Mouse (Mus musculus) MEL (cell line): ENCODE results near the gene Socs7. TPM values are rescaled to one million over a fixed set of nuclear protein-coding genes. Genes with fewer than 3 reads are reported as not detected.

Experiments used
- DNase-seq: peaks from one replicate; pipeline ENCODE4 v3.0.0; 2011; ENCODE audit warnings: low read depth, low spot score
- H3K27ac ChIP-seq: 2 replicates; pipeline ENCODE4 v1.5.1; 2012; ENCODE audit warnings: low read depth, mild to moderate bottlenecking, control low read depth, low read length, moderate library complexity; ENCODE audit not compliant: control insufficient read depth
- H3K27me3 ChIP-seq, 2 experiments: fragments of 150-350 bp in 1 of 2; sonication (generic) in 1 of 2; 2 replicates each; pipeline ENCODE4 v1.6.1; 2012; ENCODE audit warnings: low read length in 2 of 2, mild to moderate bottlenecking in 2 of 2, improper control_type of control experiment in 1 of 2, moderate library complexity in 1 of 2; ENCODE audit not compliant: insufficient read depth in 2 of 2, control insufficient read depth in 1 of 2
- H3K36me3 ChIP-seq, 2 experiments: 2 replicates each; pipeline ENCODE4 v1.6.1; 2012 to 2014; ENCODE audit warnings: low read length in 2 of 2, improper control_type of control experiment in 1 of 2, inconsistent platforms in 1 of 2, mild to moderate bottlenecking in 1 of 2; ENCODE audit not compliant: insufficient read depth in 2 of 2, control insufficient read depth in 1 of 2
- H3K4me1 ChIP-seq, 2 experiments: fragments of 150-350 bp in 1 of 2; sonication (generic) in 1 of 2; 2 replicates each; pipeline ENCODE4 v1.6.1; 2012; ENCODE audit warnings: low read length in 2 of 2, improper control_type of control experiment in 1 of 2, mild to moderate bottlenecking in 1 of 2; ENCODE audit not compliant: insufficient read depth in 2 of 2, control insufficient read depth in 1 of 2
- H3K4me3 ChIP-seq, 2 experiments: fragments of 150-350 bp in 1 of 2; sonication (generic) in 1 of 2; 2 replicates each; pipeline ENCODE4 v1.5.1; 2012; ENCODE audit warnings: low read depth in 2 of 2, low read length in 2 of 2, mild to moderate bottlenecking in 2 of 2, moderate library complexity in 2 of 2, control low read depth in 1 of 2, improper control_type of control experiment in 1 of 2; ENCODE audit not compliant: control insufficient read depth in 1 of 2, insufficient read depth in 1 of 2
- H3K79me2 ChIP-seq: 2 replicates; pipeline ENCODE4 v1.6.1; 2012; ENCODE audit warnings: mild to moderate bottlenecking, low read length, moderate library complexity; ENCODE audit not compliant: control insufficient read depth, poor library complexity, insufficient read depth
- H3K9ac ChIP-seq: 2 replicates; pipeline ENCODE4 v1.6.1; 2012; ENCODE audit warnings: low read depth, mild to moderate bottlenecking, control low read depth, low read length, moderate library complexity; ENCODE audit not compliant: control insufficient read depth, poor library complexity, severe bottlenecking
- H3K9me3 ChIP-seq: fragments of 150-350 bp; sonication (generic); replicated peaks from 2 replicates; pipeline ENCODE4 v1.6.1; 2012; ENCODE audit warnings: mild to moderate bottlenecking, low read length, improper control_type of control experiment, moderate library complexity; ENCODE audit not compliant: insufficient read depth
- CHD1 ChIP-seq: IDR thresholded peaks from 2 replicates; pipeline ENCODE4 v1.6.1; 2012; ENCODE audit warnings: low read depth, mild to moderate bottlenecking, inconsistent platforms, low read length, improper control_type of control experiment
- E2F4 ChIP-seq: IDR thresholded peaks from 2 replicates; pipeline ENCODE4 v1.6.1; 2011; ENCODE audit warnings: low read depth, low read length, improper control_type of control experiment, borderline replicate concordance
- ETS1 ChIP-seq: IDR thresholded peaks from 2 replicates; pipeline ENCODE4 v1.6.1; 2012; ENCODE audit warnings: low read depth, mild to moderate bottlenecking, inconsistent platforms, low read length, improper control_type of control experiment, moderate library complexity
- GABPA ChIP-seq: IDR thresholded peaks from 2 replicates; pipeline ENCODE4 v1.6.1; 2012; ENCODE audit warnings: low read depth, mild to moderate bottlenecking, inconsistent platforms, low read length, improper control_type of control experiment, moderate library complexity
- GATA1 ChIP-seq: IDR thresholded peaks from 2 replicates; pipeline ENCODE4 v1.6.1; 2011; ENCODE audit warnings: low read depth, low read length, improper control_type of control experiment
- HCFC1 ChIP-seq: IDR thresholded peaks from 2 replicates; pipeline ENCODE4 v1.6.1; 2012; ENCODE audit warnings: low read depth, mild to moderate bottlenecking, inconsistent platforms, low read length, improper control_type of control experiment, moderate library complexity
- JUND ChIP-seq: IDR thresholded peaks from 2 replicates; pipeline ENCODE4 v1.6.1; 2011; ENCODE audit warnings: low read depth, mild to moderate bottlenecking, improper control_type of control experiment, low read length
- MAFK ChIP-seq: IDR thresholded peaks from 2 replicates; pipeline ENCODE4 v1.6.1; 2011; ENCODE audit warnings: low read depth, mild to moderate bottlenecking, low read length, improper control_type of control experiment, borderline replicate concordance
- MAX ChIP-seq: IDR thresholded peaks from 2 replicates; pipeline ENCODE4 v1.6.1; 2011; ENCODE audit warnings: low read length, improper control_type of control experiment
- MAZ ChIP-seq: IDR thresholded peaks from 2 replicates; pipeline ENCODE4 v1.6.1; 2012; ENCODE audit warnings: low read depth, mild to moderate bottlenecking, inconsistent platforms, low read length, improper control_type of control experiment
- MYB ChIP-seq: IDR thresholded peaks from 2 replicates; pipeline ENCODE4 v1.6.1; 2011; ENCODE audit warnings: mild to moderate bottlenecking, low read depth, low read length, improper control_type of control experiment
- MYC ChIP-seq: IDR thresholded peaks from 2 replicates; pipeline ENCODE4 v1.6.1; 2011; ENCODE audit warnings: low read depth, mild to moderate bottlenecking, low read length, improper control_type of control experiment, moderate library complexity
- NELFE ChIP-seq: IDR thresholded peaks from 2 replicates; pipeline ENCODE4 v1.6.1; 2011; ENCODE audit warnings: low read depth, low read length, improper control_type of control experiment
- NRF1 ChIP-seq: IDR thresholded peaks from 2 replicates; pipeline ENCODE4 v1.6.1; 2014; ENCODE audit warnings: low read depth, mild to moderate bottlenecking, inconsistent platforms, low read length, improper control_type of control experiment, moderate library complexity; ENCODE audit not compliant: poor library complexity, insufficient read depth, severe bottlenecking
- POLR2A ChIP-seq, 2 experiments: IDR thresholded peaks; 2 replicates each; pipeline ENCODE4 v1.6.1; 2011 to 2012; ENCODE audit warnings: low read length in 2 of 2, mild to moderate bottlenecking in 2 of 2, control low read depth in 1 of 2, improper control_type of control experiment in 1 of 2, low read depth in 1 of 2, moderate library complexity in 1 of 2; ENCODE audit not compliant: control insufficient read depth in 1 of 2, insufficient read depth in 1 of 2, poor library complexity in 1 of 2
- POLR2AphosphoS5 ChIP-seq: IDR thresholded peaks from 2 replicates; pipeline ENCODE4 v1.6.1; 2012; ENCODE audit warnings: low read depth, borderline replicate concordance, mild to moderate bottlenecking, inconsistent platforms, low read length, moderate library complexity, mixed read lengths
- RAD21 ChIP-seq: IDR thresholded peaks from 2 replicates; pipeline ENCODE4 v1.6.1; 2011; ENCODE audit warnings: mild to moderate bottlenecking, low read depth, low read length, improper control_type of control experiment
- SIN3A ChIP-seq: IDR thresholded peaks from 2 replicates; pipeline ENCODE4 v1.6.1; 2012; ENCODE audit warnings: low read length, improper control_type of control experiment, inconsistent platforms
- SMC3 ChIP-seq: IDR thresholded peaks from 2 replicates; pipeline ENCODE4 v1.6.1; 2011; ENCODE audit warnings: low read depth, low read length, improper control_type of control experiment
- TAL1 ChIP-seq: IDR thresholded peaks from 2 replicates; pipeline ENCODE4 v1.6.1; 2012; ENCODE audit warnings: mild to moderate bottlenecking, inconsistent platforms, low read length, moderate library complexity, mixed read lengths
- TCF12 ChIP-seq: IDR thresholded peaks from 2 replicates; pipeline ENCODE4 v1.6.1; 2014; ENCODE audit warnings: low read depth, mild to moderate bottlenecking, inconsistent platforms, low read length, improper control_type of control experiment, moderate library complexity
- UBTF ChIP-seq: IDR thresholded peaks from 2 replicates; pipeline ENCODE4 v1.6.1; 2012; ENCODE audit warnings: low read depth, mild to moderate bottlenecking, inconsistent platforms, low read length, improper control_type of control experiment, moderate library complexity, borderline replicate concordance; ENCODE audit not compliant: insufficient read depth
- ZC3H11A ChIP-seq: IDR thresholded peaks from 2 replicates; pipeline ENCODE4 v1.6.1; 2012; ENCODE audit warnings: low read depth, mild to moderate bottlenecking, inconsistent platforms, low read length, improper control_type of control experiment
- ZMIZ1 ChIP-seq: IDR thresholded peaks from 2 replicates; pipeline ENCODE4 v1.6.1; 2012; ENCODE audit warnings: low read depth, mild to moderate bottlenecking, inconsistent platforms, low read length, improper control_type of control experiment, moderate library complexity
- ZNF384 ChIP-seq: IDR thresholded peaks from 2 replicates; pipeline ENCODE4 v1.6.1; 2012; ENCODE audit warnings: low read depth, mild to moderate bottlenecking, inconsistent platforms, low read length, improper control_type of control experiment
- polyA plus RNA-seq, 2 experiments: library from polyadenylated mRNA; stranded (reverse) in 1 of 2; unstranded in 1 of 2; fragments of >175 nt in 1 of 2; fragments of >200 nt in 1 of 2; gene quantifications; 2 replicates each; pipeline versions ENCODE4 v1.2.1 to v1.2.4; 2012; ENCODE audit warnings: low replicate concordance in 2 of 2, low read depth in 1 of 2; ENCODE audit not compliant: insufficient read length in 2 of 2, insufficient read depth in 1 of 2, missing spikeins in 1 of 2
- total RNA-seq: library from RNA; depleted of rRNA; stranded (reverse); fragments of 300-350 nt; gene quantifications from 2 replicates; pipeline ENCODE4 v1.2.3, GENCODE M21; 2012

Gene Socs7
- total and polyA plus RNA-seq, 3 experiments = 19.3 to 21.0 TPM; not detected in 1

GRCm38 (mm10) chr11:97394146-97394545 lies 31.8 kb downstream of the Socs7 start:
- no peaks in the 10 kb centered on the region for H3K9me3 ChIP-seq
- H3K9ac ChIP-seq = no peak overlapping the region
- H3K27ac ChIP-seq = no peak overlapping the region
- no peaks in the 10 kb centered on the region for H3K4me1 ChIP-seq
- H3K4me3 ChIP-seq = no peak overlapping the region
- H3K36me3 ChIP-seq = peaks cover 0 to 17% of the 10 kb centered on the region in 2 experiments; a peak in 2 of 4 replicates
- no peaks in the 10 kb centered on the region for H3K79me2 ChIP-seq
- TF ChIP-seq MYB = no peak
- TF ChIP-seq NELFE = no peak
- TF ChIP-seq TCF12 = no peak
- no peak for TF ChIP-seq E2F4
- no peak for TF ChIP-seq ETS1
- no peak for TF ChIP-seq ZC3H11A
- TF ChIP-seq SIN3A = no peak
- TF ChIP-seq GATA1 = no peak
- no peak for TF ChIP-seq POLR2AphosphoS5
- no peak for TF ChIP-seq GABPA
- TF ChIP-seq MAFK = no peak
- no peak for TF ChIP-seq SMC3
- TF ChIP-seq ZMIZ1 = no peak
- no peak for DNase-seq
- no peaks in the 10 kb centered on the region for H3K27me3 ChIP-seq

- H3K4me1 ChIP-seq = peaks cover 10 to 15% of the 10 kb centered on the region in 2 experiments
- no peak overlapping the region for H3K9ac ChIP-seq
- no peaks in the 10 kb centered on the region for H3K27me3 ChIP-seq
- no peak overlapping the region for H3K4me3 ChIP-seq
- no peaks in the 10 kb centered on the region for H3K9me3 ChIP-seq
- H3K27ac ChIP-seq = no peak overlapping the region
- H3K79me2 ChIP-seq = no peaks in the 10 kb centered on the region
- no peak for TF ChIP-seq ZNF384
- no peak for TF ChIP-seq POLR2AphosphoS5
- peaks cover 2 to 3% of the 10 kb centered on the region in 2 experiments; a peak in 2 of 4 replicates for H3K36me3 ChIP-seq
- DNase-seq = no peak
Observed at GRCm38 (mm10) chr11:97398506-97398905, 36.2 kb downstream of the Socs7 start.

- Histone ChIP-seq H3K9ac (peak overlapping the region; percentile 25; the same call in 1 of the 2 replicates), H3K9me3 (no peaks in the 10 kb centered on the region), H3K27me3 (no peaks in the 10 kb centered on the region), H3K4me3 (peak overlapping the region; percentile 46 to 48), H3K36me3 (peaks cover 0 to 5% of the 10 kb centered on the region in 2 experiments; a peak in 2 of 4 replicates), H3K4me1 (peaks cover 10 to 21% of the 10 kb centered on the region in 2 experiments), H3K27ac (no peak overlapping the region), H3K79me2 (no peaks in the 10 kb centered on the region; the same call in 1 of the 2 replicates)
- peak; percentile 95 for DNase-seq
- TF ChIP-seq POLR2A (IDR thresholded peaks at IDR 0.05; ENCODE audit: control insufficient read depth in 1 of 2, insufficient read depth in 1 of 2, low read depth in 1 of 2, low read length in 2 of 2, poor library complexity in 1 of 2) (no peak), ZNF384 (peak; percentile 26; the same call in 1 of the 2 replicates), MAZ (peak; percentile 49; the same call in 1 of the 2 replicates), MYB (no peak), ZMIZ1 (no peak), MYC (peak; percentile 95), E2F4 (no peak), UBTF (no peak), JUND (no peak), NRF1 (no peak), RAD21 (peak; percentile 82), MAX (peak; percentile 84), TAL1 (no peak), CHD1 (no peak), HCFC1 (no peak; the same call in 1 of the 2 replicates)
Observed at GRCm38 (mm10) chr11:97399958-97400710, 37.8 kb downstream of the Socs7 start.
